Mouse (Mus musculus) megakaryocyte, embryonic 14.5 days (primary cell): ENCODE data around the gene Cmklr1.

Experiments
- FLI1 ChIP-seq: IDR thresholded peaks from 2 replicates; pipeline ENCODE4 v1.6.1; 2012; ENCODE audit warnings: low read length, inconsistent platforms, mixed read lengths
- GATA1 ChIP-seq: IDR thresholded peaks from 3 replicates; pipeline ENCODE4 v1.6.1; 2012; ENCODE audit warnings: mixed read lengths, low read length, inconsistent platforms, borderline replicate concordance

DNA sequence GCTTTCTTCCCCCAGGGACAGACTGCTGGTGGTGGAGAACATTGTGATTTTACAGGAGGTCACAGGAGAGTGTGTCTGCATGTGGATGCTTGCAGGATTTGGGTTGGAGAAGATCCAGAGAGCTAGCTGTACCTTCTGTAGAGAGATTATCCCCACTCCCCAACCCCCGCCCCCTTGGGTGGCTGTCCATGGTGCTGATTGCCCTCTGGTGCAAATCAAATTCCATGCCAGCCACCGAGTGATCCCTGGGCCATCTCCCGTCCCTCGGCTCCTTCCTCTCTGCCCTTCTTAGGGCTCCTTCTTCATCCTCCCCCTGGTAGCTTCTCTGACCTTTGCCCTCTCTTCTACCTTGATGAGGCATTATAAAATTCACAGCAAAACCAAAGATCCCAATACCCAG lies 85.8 kb downstream of the Cmklr1 start:
- TF ChIP-seq GATA1: no peak
- no peak for TF ChIP-seq FLI1
